Mouse (Mus musculus): ENCODE measurements around the gene Gusb. TPM values are rescaled to one million over a fixed set of nuclear protein-coding genes. Genes with fewer than 3 reads are reported as not detected.
A peak's percentile ranks its signal among the peaks of the same experiment; 100 is the strongest.

The Gusb gene
- polyA plus RNA-seq, 2 experiments from 2014 or later: 49.4 to 60.6 TPM

- ATAC-seq: peak; percentile 93
Measured at GRCm38 (mm10) chr5:130023767-130024539, 21.1 kb upstream of the Gusb start.

GRCm38 (mm10) chr5:130023067-130023766 is 20.4 kb upstream of the Gusb start:
- no peak for ATAC-seq

GRCm38 (mm10) chr5:130022366-130022765 is 19.5 kb upstream of the Gusb start:
- ATAC-seq: no peak

GRCm38 (mm10) chr5:130021361-130021966 is 18.6 kb upstream of the Gusb start:
- no peak for ATAC-seq

- no peak for ATAC-seq
Measured at GRCm38 (mm10) chr5:130019461-130019860, 16.6 kb upstream of the Gusb start.

- ATAC-seq: no peak
Measured at GRCm38 (mm10) chr5:130015104-130015503, 12.3 kb upstream of the Gusb start.

GRCm38 (mm10) chr5:130010961-130011360 is 8.1 kb upstream of the Gusb start:
- ATAC-seq: no peak

GRCm38 (mm10) chr5:130009784-130010183 is 6.9 kb upstream of the Gusb start:
- no peak for ATAC-seq

- ATAC-seq: no peak
Measured at GRCm38 (mm10) chr5:130008034-130008590, 5.3 kb upstream of the Gusb start.

GRCm38 (mm10) chr5:130007344-130007743 is 4.5 kb upstream of the Gusb start:
- ATAC-seq: peak; percentile 53

- ATAC-seq: no peak
Measured at GRCm38 (mm10) chr5:130003229-130003628, 380 bp upstream of the Gusb start.

GRCm38 (mm10) chr5:130001356-130001987 is 1.4 kb downstream of the Gusb start:
- no peak for ATAC-seq

GRCm38 (mm10) chr5:130000735-130001134 is 2.1 kb downstream of the Gusb start:
- ATAC-seq: no peak

GRCm38 (mm10) chr5:129999097-129999496 is 3.8 kb downstream of the Gusb start:
- ATAC-seq: peak; percentile 57

- no peak for ATAC-seq
Measured at GRCm38 (mm10) chr5:129997700-129998099, 5.1 kb downstream of the Gusb start.

GRCm38 (mm10) chr5:129994989-129995388 is 7.9 kb downstream of the Gusb start:
- no peak for ATAC-seq

- no peak for ATAC-seq
Measured at GRCm38 (mm10) chr5:129993374-129993773, 9.5 kb downstream of the Gusb start.

GRCm38 (mm10) chr5:129991898-129992297 is 11.0 kb downstream of the Gusb start:
- no peak for ATAC-seq

GRCm38 (mm10) chr5:129989376-129989775 is 13.5 kb downstream of the Gusb start:
- no peak for ATAC-seq

GRCm38 (mm10) chr5:129980216-129980615 is 22.6 kb downstream of the Gusb start:
- ATAC-seq: no peak

GRCm38 (mm10) chr5:129978608-129979007 is 24.2 kb downstream of the Gusb start:
- ATAC-seq: no peak

GRCm38 (mm10) chr5:129977768-129978167 is 25.1 kb downstream of the Gusb start:
- ATAC-seq: no peak

- no peak for ATAC-seq
Measured at GRCm38 (mm10) chr5:129974866-129975311, 28.0 kb downstream of the Gusb start.

Measured in CD4-positive, CD25-positive, alpha-beta regulatory T cell, adult 4 months (primary cell).